Mouse (Mus musculus) megakaryocyte, embryonic 14.5 days (primary cell): ENCODE data around the gene Ltbr.

Source experiments
- FLI1 ChIP-seq: IDR thresholded peaks from 2 replicates; pipeline ENCODE4 v1.6.1; 2012; ENCODE audit warnings: low read length, inconsistent platforms, mixed read lengths
- GATA1 ChIP-seq: IDR thresholded peaks from 3 replicates; pipeline ENCODE4 v1.6.1; 2012; ENCODE audit warnings: mixed read lengths, low read length, inconsistent platforms, borderline replicate concordance

DNA sequence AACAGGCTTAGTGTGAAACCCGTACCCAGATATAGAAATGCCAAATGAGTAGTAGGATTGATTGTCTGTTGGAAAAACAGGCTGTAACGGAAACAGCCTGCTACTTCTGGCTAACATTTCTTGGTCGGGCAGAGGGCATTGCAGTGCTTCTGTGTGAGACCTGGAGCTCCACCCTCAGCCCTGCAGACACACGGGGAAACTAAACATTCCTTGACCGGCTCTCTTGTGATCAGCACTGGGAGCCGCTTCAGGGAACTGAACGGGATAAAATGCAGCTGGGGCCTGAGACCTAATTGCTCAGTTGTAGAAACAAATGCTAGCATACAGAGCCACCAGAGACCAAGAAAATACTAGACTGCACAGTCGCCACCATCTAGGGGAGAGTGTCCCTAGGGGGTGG, 42.6 kb upstream of the Ltbr start:
- TF ChIP-seq FLI1 = no peak
- TF ChIP-seq GATA1 = no peak
